Mouse (Mus musculus): ENCODE data around the gene Rwdd3. TPM values are rescaled to one million over a fixed set of nuclear protein-coding genes. Genes with fewer than 3 reads are reported as not detected.

Gene Rwdd3
- polyA plus RNA-seq (2016; fragmentation: Nextera tagmentation; extraction: Ambion mirVana) = 1.8 and 2.4 TPM in 2 replicates

DNA sequence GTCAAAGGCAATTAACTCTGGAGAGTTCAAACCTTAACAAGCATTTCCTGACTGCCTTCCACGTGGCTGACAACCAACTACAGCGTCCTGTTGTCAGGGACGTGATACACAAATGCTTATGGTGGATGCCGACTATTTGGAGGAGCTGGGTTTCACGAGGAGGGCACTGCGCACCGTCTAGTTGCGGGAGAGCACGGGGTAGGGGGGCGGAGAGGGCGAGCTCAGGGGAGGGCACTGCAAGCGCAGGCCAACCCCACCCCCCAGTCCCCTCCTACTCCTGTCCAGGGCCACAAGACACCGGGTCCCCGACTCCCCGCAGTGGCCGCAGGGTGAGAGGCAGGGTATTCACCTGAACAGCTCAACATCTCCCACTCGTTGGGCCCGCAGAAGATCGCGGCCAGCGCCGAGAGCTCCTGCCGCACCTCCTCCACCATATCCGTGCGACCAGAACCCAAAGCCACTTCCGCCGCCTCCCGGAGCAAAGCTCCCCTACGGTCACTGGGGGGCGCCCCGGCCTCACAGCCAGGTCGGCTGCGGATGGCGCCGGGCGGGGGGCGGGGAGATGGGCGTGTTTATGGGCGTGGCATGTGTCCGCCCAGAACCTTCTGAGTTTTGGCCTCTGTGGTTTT, at the start of gene Rwdd3:
Gene Rwdd3 (minus strand): TSS at position 453 of the 629 bp plus-strand sequence.
- H3K27ac ChIP-seq = peak within 1 kb of the TSS; percentile 79
- H3K36me3 ChIP-seq = peaks cover 6% of the 10 kb centered on the region; the same call in 1 of the 2 replicates
- peaks cover 47% of the 10 kb centered on the region for H3K4me1 ChIP-seq
- H3K9me3 ChIP-seq (replicated peaks) = 0 out of 2 replicates have a peak, but pooled peaks cover 4% of the 10 kb centered on the region
- H3K9ac ChIP-seq = peak within 1 kb of the TSS; percentile 81
- peak within 1 kb of the TSS; percentile 68 for H3K4me3 ChIP-seq
- H3K27me3 ChIP-seq (replicated peaks) = no peaks in the 10 kb centered on the region
- H3K4me2 ChIP-seq = peak within 1 kb of the TSS; percentile 91
- under 1% methylated on average over 40 of the region's 40 CpGs for WGBS (ENCODE audit: insufficient replicate concordance)
- ATAC-seq = peak; percentile 93

- 89% methylated on average over 6 of the region's 6 CpGs for WGBS (ENCODE audit: insufficient replicate concordance)
- H3K4me2 ChIP-seq = no peak overlapping the region
- H3K27ac ChIP-seq = no peak overlapping the region
- H3K9me3 ChIP-seq (replicated peaks) = no peaks in the 10 kb centered on the region
- H3K4me3 ChIP-seq = no peak overlapping the region
- ATAC-seq = no peak
- H3K9ac ChIP-seq = no peak overlapping the region
- peaks cover 18% of the 10 kb centered on the region for H3K4me1 ChIP-seq
- no peaks in the 10 kb centered on the region for H3K27me3 ChIP-seq (replicated peaks)
- H3K36me3 ChIP-seq = peaks cover 89% of the 10 kb centered on the region
Observed at GRCm38 (mm10) chr3:121217011-121217410, 45.5 kb upstream of the Rwdd3 start.

DNA sequence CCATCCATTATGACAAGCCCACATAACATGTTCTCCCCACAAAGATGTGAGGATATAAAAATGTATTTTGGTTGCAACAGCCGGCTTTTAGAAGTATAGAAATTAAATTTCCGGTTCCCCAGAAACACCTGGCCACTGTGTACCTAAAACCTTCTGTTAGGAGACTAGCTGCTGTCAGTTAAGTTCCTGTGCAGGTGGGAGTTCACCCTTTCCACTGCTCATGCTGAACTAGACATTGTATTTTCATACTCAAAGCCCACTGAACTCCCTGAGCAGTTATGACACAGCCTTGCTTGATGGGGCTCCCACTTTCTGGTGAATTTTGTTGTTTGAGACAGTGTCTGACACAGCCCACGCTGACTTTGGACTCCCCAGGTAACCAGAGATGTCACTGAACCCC, 42.0 kb upstream of the Rwdd3 start:
- no peak overlapping the region for H3K4me3 ChIP-seq
- ATAC-seq = no peak; the same call in 1 of the 2 replicates
- H3K27me3 ChIP-seq (replicated peaks) = no peaks in the 10 kb centered on the region
- 63% methylated on average over 3 of the region's 3 CpGs for WGBS (ENCODE audit: insufficient replicate concordance)
- H3K4me1 ChIP-seq = no peaks in the 10 kb centered on the region
- H3K27ac ChIP-seq = no peak overlapping the region; the same call in 1 of the 2 replicates
- peaks cover 91% of the 10 kb centered on the region for H3K36me3 ChIP-seq
- no peak overlapping the region for H3K4me2 ChIP-seq
- H3K9me3 ChIP-seq (replicated peaks) = no peaks in the 10 kb centered on the region
- no peak overlapping the region for H3K9ac ChIP-seq

GRCm38 (mm10) chr3:121212156-121212555, 40.7 kb upstream of the Rwdd3 start:
- Histone ChIP-seq H3K36me3 (peaks cover 91% of the 10 kb centered on the region), H3K4me1 (no peaks in the 10 kb centered on the region), H3K9me3 (replicated peaks) (no peaks in the 10 kb centered on the region), H3K9ac (no peak overlapping the region), H3K4me3 (no peak overlapping the region), H3K4me2 (no peak overlapping the region), H3K27ac (no peak overlapping the region), H3K27me3 (replicated peaks) (no peaks in the 10 kb centered on the region)
- ATAC-seq = no peak
- WGBS (ENCODE audit: insufficient replicate concordance) = 26% methylated on average over 1 of the region's 1 CpGs

DNA sequence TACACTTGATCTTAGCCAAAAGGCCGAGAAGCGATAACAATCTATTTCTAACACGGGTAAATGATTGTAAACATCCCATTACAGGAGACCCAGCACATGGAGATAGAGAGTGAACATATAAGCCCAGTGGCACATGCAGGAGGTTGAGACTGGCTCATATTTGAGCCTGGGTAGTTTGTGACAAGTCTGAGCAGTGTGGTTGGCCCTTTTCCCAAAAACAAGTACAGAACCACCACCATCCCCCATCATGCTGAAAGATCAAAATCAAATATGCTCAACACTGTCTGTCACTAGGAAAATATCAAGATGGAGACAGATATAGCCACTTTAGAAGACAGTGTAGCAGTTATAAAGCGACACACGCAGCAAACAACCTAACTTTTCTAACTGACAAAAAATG, 37.5 kb upstream of the Rwdd3 start:
- Histone ChIP-seq H3K9ac (no peak overlapping the region), H3K9me3 (replicated peaks) (no peaks in the 10 kb centered on the region), H3K4me2 (no peak overlapping the region), H3K4me3 (no peak overlapping the region), H3K27ac (no peak overlapping the region), H3K4me1 (peaks cover 4% of the 10 kb centered on the region), H3K27me3 (replicated peaks) (no peaks in the 10 kb centered on the region), H3K36me3 (peaks cover 83% of the 10 kb centered on the region)
- 83% methylated on average over 5 of the region's 5 CpGs for WGBS (ENCODE audit: insufficient replicate concordance)
- no peak for ATAC-seq

DNA sequence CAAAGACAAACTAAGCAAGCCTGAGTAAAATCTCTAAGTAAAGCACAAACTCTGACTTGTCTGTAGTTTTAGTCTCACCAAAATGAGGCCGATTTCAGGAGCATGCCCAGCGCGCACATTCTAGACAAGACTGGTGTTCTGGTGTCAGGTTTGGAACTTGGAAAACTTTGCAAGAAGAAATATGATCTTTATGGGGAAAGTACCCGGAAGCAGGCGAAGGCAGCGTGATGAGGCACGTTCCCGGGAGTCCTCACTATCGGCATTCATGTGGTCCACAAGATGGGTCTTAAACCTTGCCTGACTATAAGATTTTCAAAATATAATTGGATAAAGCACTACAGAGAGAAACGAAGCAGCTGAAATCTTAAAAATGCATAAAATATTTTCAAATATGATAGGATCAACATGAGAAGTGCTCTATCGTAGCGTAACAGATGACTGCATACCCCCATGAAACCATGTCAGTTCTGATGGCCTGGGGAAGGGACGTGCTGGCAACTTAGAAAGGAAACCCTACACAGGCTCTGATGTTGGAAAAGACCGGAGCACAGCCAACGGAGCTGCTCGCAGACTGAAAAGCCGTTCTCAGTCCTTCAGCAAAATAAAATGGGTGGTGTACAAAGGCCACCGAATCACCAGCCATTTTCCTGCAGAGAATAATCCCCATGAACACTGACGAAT, 34.8 kb upstream of the Rwdd3 start:
- peaks cover 26% of the 10 kb centered on the region for H3K4me1 ChIP-seq
- ATAC-seq = no peak
- H3K9ac ChIP-seq = no peak overlapping the region
- H3K36me3 ChIP-seq = peaks cover 65% of the 10 kb centered on the region
- H3K9me3 ChIP-seq (replicated peaks) = no peaks in the 10 kb centered on the region
- no peaks in the 10 kb centered on the region for H3K27me3 ChIP-seq (replicated peaks)
- 90% methylated on average over 19 of the region's 19 CpGs for WGBS (ENCODE audit: insufficient replicate concordance)
- no peak overlapping the region for H3K27ac ChIP-seq
- no peak overlapping the region for H3K4me3 ChIP-seq
- H3K4me2 ChIP-seq = no peak overlapping the region

DNA sequence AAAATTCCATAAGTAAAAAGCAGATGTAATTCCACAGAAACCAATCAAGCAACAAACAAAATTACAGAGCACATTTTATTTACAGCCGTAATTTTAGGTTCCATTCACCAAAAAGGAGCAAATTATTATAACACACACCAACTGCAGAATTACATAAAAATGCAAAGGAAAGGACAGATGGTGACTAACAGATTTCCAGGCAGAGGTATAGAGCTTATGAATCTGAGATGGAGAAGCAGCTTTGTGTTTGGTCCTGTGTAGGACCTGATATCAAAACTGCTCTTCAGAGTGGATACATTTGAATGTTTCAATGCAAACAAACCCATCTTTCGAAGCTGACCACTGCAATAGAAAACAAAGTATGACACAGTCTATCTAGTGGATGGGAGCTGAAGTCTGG, 31.1 kb upstream of the Rwdd3 start:
- Histone ChIP-seq H3K4me1 (peaks cover 52% of the 10 kb centered on the region), H3K27ac (peak overlapping the region; percentile 78), H3K27me3 (replicated peaks) (no peaks in the 10 kb centered on the region), H3K4me2 (no peak overlapping the region), H3K36me3 (peaks cover 30% of the 10 kb centered on the region), H3K9ac (no peak overlapping the region), H3K9me3 (replicated peaks) (no peaks in the 10 kb centered on the region), H3K4me3 (no peak overlapping the region)
- ATAC-seq = no peak
- 73% methylated on average over 2 of the region's 2 CpGs for WGBS (ENCODE audit: insufficient replicate concordance)

- peak; percentile 100 for ATAC-seq
Observed at GRCm38 (mm10) chr3:121201012-121201747, 29.7 kb upstream of the Rwdd3 start.

GRCm38 (mm10) chr3:121189199-121189598, 17.7 kb upstream of the Rwdd3 start:
- no peak overlapping the region for H3K4me2 ChIP-seq
- H3K36me3 ChIP-seq = no peaks in the 10 kb centered on the region
- no peak overlapping the region for H3K4me3 ChIP-seq
- H3K4me1 ChIP-seq = peaks cover 6% of the 10 kb centered on the region; the same call in 1 of the 2 replicates
- no peak for ATAC-seq
- H3K9me3 ChIP-seq (replicated peaks) = no peaks in the 10 kb centered on the region
- peaks cover 8% of the 10 kb centered on the region; the same call in 1 of the 2 replicates for H3K27me3 ChIP-seq (replicated peaks)
- no peak overlapping the region for H3K9ac ChIP-seq
- H3K27ac ChIP-seq = no peak overlapping the region
- WGBS (ENCODE audit: insufficient replicate concordance) = 59% methylated on average over 2 of the region's 2 CpGs

More at GRCm38 (mm10) chr3:121201012-121201747, 29.7 kb upstream of the Rwdd3 start:
- 14% methylated on average over 11 of the region's 11 CpGs for WGBS (ENCODE audit: insufficient replicate concordance)
- peaks cover 15% of the 10 kb centered on the region for H3K36me3 ChIP-seq
- peak overlapping the region; percentile 52 for H3K9ac ChIP-seq
- H3K4me3 ChIP-seq = peak overlapping the region; percentile 35
- H3K4me2 ChIP-seq = peak overlapping the region; percentile 70
- peak overlapping the region; percentile 97 for H3K27ac ChIP-seq
- peaks cover 52% of the 10 kb centered on the region for H3K4me1 ChIP-seq
- H3K27me3 ChIP-seq (replicated peaks) = no peaks in the 10 kb centered on the region
- H3K9me3 ChIP-seq (replicated peaks) = no peaks in the 10 kb centered on the region

- Histone ChIP-seq H3K36me3 (no peaks in the 10 kb centered on the region), H3K9me3 (replicated peaks) (no peaks in the 10 kb centered on the region), H3K4me2 (no peak overlapping the region), H3K27me3 (replicated peaks) (peaks cover 16% of the 10 kb centered on the region; the same call in 1 of the 2 replicates), H3K27ac (no peak overlapping the region), H3K4me3 (no peak overlapping the region), H3K9ac (no peak overlapping the region), H3K4me1 (peaks cover 8% of the 10 kb centered on the region; the same call in 1 of the 2 replicates)
- WGBS (ENCODE audit: insufficient replicate concordance) = 77% methylated on average over 7 of the region's 7 CpGs
- ATAC-seq = no peak
Observed at GRCm38 (mm10) chr3:121187510-121187909, 16.0 kb upstream of the Rwdd3 start.

- H3K27me3 ChIP-seq (replicated peaks) = peaks cover 16% of the 10 kb centered on the region; the same call in 1 of the 2 replicates
- no peak for ATAC-seq
- no peak overlapping the region for H3K9ac ChIP-seq
- no peak overlapping the region for H3K27ac ChIP-seq
- H3K36me3 ChIP-seq = no peaks in the 10 kb centered on the region
- 90% methylated on average over 3 of the region's 3 CpGs for WGBS (ENCODE audit: insufficient replicate concordance)
- H3K4me2 ChIP-seq = no peak overlapping the region
- H3K4me3 ChIP-seq = no peak overlapping the region
- no peaks in the 10 kb centered on the region for H3K9me3 ChIP-seq (replicated peaks)
- H3K4me1 ChIP-seq = peaks cover 8% of the 10 kb centered on the region; the same call in 1 of the 2 replicates
Observed at GRCm38 (mm10) chr3:121186925-121187324, 15.4 kb upstream of the Rwdd3 start.

GRCm38 (mm10) chr3:121185197-121185596, 13.7 kb upstream of the Rwdd3 start:
- 87% methylated on average over 3 of the region's 3 CpGs for WGBS (ENCODE audit: insufficient replicate concordance)

More at GRCm38 (mm10) chr3:121185197-121185596, 13.7 kb upstream of the Rwdd3 start:
- H3K9me3 ChIP-seq (replicated peaks) = no peaks in the 10 kb centered on the region
- no peak overlapping the region for H3K4me3 ChIP-seq
- no peaks in the 10 kb centered on the region for H3K36me3 ChIP-seq
- no peak overlapping the region for H3K27ac ChIP-seq
- H3K9ac ChIP-seq = no peak overlapping the region
- H3K4me1 ChIP-seq = peaks cover 8% of the 10 kb centered on the region; the same call in 1 of the 2 replicates
- H3K4me2 ChIP-seq = no peak overlapping the region
- peaks cover 13% of the 10 kb centered on the region; the same call in 1 of the 2 replicates for H3K27me3 ChIP-seq (replicated peaks)
- no peak for ATAC-seq
